Mouse (Mus musculus): ENCODE measurements around the gene Frmd8.
A peak's percentile ranks its signal among the peaks of the same experiment; 100 is the strongest.

Frmd8 gene

GRCm38 (mm10) chr19:5806809-5807205 is 68.3 kb downstream of the Frmd8 start:
- DNase-seq (ENCODE audit: low spot score in 2 of 2): no peak

DNA sequence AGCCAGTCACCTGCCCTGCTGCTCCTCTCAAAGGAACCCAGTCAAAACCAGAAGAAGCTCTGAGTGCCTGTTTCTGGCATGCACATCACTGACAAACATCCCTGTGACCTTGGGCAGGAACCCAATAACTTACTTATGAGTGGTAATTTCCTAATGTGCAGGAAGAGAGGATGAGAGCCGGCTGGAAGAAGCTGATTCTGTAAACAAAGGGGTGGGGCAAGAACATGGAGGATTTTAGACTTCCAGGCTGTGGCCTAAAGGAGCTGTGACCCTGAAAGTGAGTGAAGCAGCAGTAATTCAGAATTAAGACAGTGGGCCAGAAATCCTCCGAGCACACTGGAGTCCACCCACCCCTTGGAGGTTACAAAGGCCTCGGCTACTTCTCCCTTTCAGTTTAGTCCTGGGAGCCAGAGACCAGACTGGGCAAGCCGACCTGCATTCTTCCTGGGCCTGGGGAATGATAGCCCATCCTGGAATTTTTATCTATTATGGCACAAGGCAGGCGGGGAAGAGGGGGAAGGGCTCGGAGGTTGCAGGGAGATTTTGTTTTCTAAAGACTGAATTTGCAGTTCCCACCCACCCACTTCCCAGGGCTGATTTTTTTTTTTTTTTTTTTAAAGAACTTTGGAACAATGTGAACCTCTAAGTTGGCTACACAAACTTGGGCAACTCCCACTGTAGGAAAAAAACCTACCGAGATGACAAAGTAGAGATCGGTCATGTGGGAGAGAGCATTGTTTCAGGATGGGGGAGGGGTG is 68.8 kb downstream of the Frmd8 start:
- DNase-seq (ENCODE audit: low spot score in 2 of 2): no peak

DNA sequence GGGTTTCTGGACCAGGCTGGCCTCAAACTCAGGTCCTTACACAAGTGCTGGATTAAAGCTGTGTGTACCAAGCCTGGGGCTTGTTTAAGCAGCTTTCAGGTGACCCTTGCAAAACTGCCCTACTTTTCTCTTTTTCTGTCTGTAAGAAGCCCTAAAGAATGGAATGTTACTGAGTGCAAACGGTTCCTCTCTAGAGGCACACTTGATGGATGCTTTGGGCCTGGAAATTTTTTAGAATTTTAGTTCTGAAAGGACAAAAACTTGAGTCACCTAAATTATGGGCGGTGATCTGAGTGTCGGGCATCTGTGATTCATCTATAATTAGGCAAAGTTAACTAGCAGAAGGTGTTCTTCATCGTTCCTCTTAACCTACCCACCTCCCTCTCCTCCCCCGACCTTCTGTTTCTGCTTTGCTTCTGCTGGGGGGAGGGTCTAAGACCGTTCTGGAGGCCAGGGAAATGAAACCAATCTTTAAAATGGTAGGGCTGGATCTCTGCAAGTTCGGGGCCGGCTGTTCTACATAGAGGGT is 70.6 kb downstream of the Frmd8 start:
- no peak for DNase-seq (ENCODE audit: low spot score in 2 of 2)

GRCm38 (mm10) chr19:5803881-5804279 is 71.2 kb downstream of the Frmd8 start:
- peak in 1 of 2 experiments; percentile 53 for DNase-seq (ENCODE audit: low spot score in 2 of 2)

DNA sequence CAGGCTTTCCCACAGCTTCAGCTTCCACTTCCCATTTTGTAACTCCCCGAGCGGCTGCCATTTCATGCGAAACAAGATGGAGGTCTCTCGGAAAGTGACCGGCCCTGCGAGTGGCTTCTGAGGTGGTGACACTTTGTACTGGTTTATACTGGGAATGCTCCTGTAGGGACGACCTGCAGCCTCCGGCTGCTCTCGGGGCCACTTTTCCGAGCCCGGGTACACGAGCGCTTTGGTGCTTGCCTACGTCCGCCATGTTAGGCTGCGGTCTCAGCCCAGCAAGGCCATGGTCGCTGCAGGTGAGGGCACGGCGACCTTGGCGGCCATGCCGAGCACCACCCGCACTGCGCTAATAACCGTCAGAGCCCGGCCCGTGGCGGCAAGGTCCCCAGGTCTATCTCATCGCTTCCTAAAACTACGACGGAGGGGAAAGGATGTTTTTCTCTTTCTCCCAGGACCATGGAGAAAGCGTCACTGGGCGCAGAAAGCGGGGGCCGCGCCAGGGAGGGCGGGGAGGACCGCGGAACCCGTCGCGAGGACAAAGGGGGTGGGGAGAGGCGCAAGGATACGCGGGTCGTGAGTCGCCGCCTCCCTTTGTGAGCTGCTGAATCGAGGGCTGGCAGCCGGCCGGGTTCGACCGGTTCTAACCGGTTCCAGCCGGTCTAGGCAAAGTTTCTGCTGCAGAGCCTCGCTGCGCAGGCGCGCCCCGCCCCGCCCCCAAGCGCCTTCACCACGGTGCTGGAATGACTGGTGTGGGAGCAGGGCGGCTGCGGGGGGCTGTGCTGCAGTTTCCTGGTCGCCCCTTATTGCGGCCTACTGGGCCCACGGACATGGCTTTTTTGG is 71.8 kb downstream of the Frmd8 start:
- DNase-seq (ENCODE audit: low spot score in 2 of 2): peak; percentile 100

DNA sequence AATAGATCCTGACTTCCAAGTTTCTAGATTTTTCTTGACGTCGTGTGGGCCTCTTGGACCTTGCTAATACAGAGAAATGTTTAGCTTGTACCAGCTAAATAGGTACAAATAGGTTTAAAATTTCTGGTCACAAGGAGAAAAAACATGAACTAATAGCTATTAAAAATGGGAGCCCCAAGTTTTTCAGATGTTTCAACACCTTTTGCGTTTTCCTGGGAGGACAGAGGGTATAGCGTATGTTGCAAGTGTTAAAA is 72.4 kb downstream of the Frmd8 start:
- no peak for DNase-seq (ENCODE audit: low spot score in 2 of 2)

- DNase-seq (ENCODE audit: low spot score in 2 of 2): peak; percentile 97 to 99
Observed at GRCm38 (mm10) chr19:5802011-5802786, 72.9 kb downstream of the Frmd8 start.

DNA sequence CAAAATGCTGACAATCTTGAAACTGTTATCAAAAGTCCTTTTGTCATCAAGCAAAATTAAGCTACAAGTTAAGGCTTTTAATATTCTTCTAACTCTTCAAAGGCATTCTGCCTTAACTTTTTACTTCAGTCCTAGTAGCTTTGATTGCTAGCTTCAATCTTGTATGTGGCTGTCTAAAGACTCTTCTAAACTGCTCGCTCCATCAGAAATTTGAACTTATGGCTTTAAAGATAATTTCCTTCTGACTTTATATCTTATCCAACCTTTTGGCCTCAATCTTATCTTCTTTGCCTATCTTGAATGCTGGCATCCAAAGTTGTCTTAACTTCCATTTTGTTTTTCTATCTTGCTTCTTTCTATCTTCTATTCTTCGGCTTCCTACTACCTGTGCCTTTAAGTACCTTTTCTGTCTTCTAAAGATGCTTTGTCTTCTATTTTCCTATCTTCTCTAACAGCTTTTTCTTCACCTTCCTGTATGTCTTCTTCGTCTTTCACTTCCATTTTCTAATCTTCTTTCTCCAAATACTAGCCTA is 73.6 kb downstream of the Frmd8 start:
- no peak for DNase-seq (ENCODE audit: low spot score in 2 of 2)

- DNase-seq (ENCODE audit: low spot score in 2 of 2): peak; percentile 69 to 71
Observed at GRCm38 (mm10) chr19:5800632-5801431, 74.2 kb downstream of the Frmd8 start.

GRCm38 (mm10) chr19:5800350-5800631 is 74.8 kb downstream of the Frmd8 start:
- DNase-seq (ENCODE audit: low spot score in 2 of 2): peak in 1 of 2 experiments; percentile 19

All from spleen, postnatal 10 days (tissue).